Comparison of ENCODE assay signal across 8 mouse cellular contexts in the genomic region with DNA sequence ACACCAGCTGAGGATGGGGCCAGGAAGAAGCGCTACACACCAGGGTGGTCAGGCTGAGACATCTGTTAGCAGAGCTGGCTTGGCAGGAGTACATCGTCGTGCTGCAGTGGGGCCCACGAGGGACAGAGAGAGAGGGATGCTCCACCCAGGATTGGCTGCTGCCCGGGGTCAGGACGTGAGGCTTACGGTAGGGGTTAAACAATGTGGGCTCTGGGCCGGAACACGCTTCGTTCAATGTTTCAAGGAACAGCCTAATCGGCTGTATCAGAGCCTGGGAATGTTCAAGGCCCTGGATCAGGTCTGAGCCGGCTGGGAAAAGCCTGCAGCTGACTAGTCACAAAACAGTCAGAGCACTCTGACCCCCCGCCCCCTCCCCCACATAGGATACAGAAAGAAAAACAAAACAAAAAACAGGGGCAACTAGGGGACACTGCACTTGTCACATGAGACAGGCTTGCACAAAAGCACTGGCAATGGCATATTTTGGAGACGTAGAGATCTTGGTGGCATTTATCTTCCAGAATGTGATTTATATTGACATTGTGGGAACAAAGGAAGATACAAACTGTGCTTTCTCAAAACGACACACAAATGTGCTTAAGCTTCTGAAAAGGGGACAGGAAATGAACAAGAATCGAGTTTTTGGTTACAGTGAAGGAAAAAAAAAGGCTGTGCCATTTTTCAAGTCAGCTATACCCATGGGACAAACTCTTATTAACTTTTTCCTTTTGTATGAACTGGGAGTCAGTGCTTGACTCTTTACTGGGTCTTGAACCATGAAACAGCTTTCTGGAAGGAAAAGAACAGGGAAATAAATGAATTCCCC. TPM values are rescaled to one million over a fixed set of nuclear protein-coding genes. Genes with fewer than 3 reads are reported as not detected.
DNase-seq lines count a peak whose midpoint lies in the region; ATAC-seq lines count a peak whose summit lies in the region.

No protein-coding gene starts in this region.

- no peak overlapping the region for H3K9ac ChIP-seq in intestine, embryonic 14.5 days (ENCODE audit: low read length)

- no peak overlapping the region for H3K4me3 ChIP-seq in intestine, embryonic 14.5 days (ENCODE audit: low read depth, low read length)

- peak; percentile 62 for ATAC-seq in intestine, embryonic 14.5 days (replicated peaks; ENCODE audit: low FRiP score, low TSS enrichment, low read depth)

- 13% methylated on average over 16 of the region's 16 CpGs for WGBS in intestine, embryonic 14.5 days

- peak; percentile 24 for DNase-seq in cerebellum, adult 11-12 months
- no peak for DNase-seq in cerebellum, adult 11 months
- peak; percentile 76 for DNase-seq in adrenal gland, postnatal 14 days
- peak; percentile 61 for DNase-seq in gastrocnemius, postnatal 10 days
- peak; percentile 68 for DNase-seq in intestine, embryonic 14.5 days (ENCODE audit: low spot score)
- DNase-seq in lung, postnatal 4 days: peak; percentile 35 to 45
- peak; percentile 76 for DNase-seq in testis, postnatal 10 days (ENCODE audit: low spot score)
- no peak for DNase-seq in layer of hippocampus, adult 8-10 months (ENCODE audit: low spot score in 2 of 2)

- H3K4me1 ChIP-seq in intestine, embryonic 14.5 days (replicated peaks; ENCODE audit: control insufficient read depth, insufficient read depth, low read length): peaks cover 25% of the 10 kb centered on the region

- H3K4me2 ChIP-seq in intestine, embryonic 14.5 days (ENCODE audit: low read length): peak overlapping the region; percentile 22; the same call in 1 of the 2 replicates

- H3K27me3 ChIP-seq in intestine, embryonic 14.5 days (replicated peaks; ENCODE audit: control insufficient read depth, insufficient read depth, low read length): no peaks in the 10 kb centered on the region

- no peaks in the 10 kb centered on the region for H3K36me3 ChIP-seq in intestine, embryonic 14.5 days (ENCODE audit: control insufficient read depth, insufficient read depth, low read length)

- H3K27ac ChIP-seq in intestine, embryonic 14.5 days (ENCODE audit: low read depth): peak overlapping the region; percentile 69

- no peaks in the 10 kb centered on the region for H3K9me3 ChIP-seq in intestine, embryonic 14.5 days (ENCODE audit: control insufficient read depth, low read length)

RNA-seq across cellular contexts. Expression of a gene that starts 8.4 kb away (rescaled TPM):
- 378 and 379 TPM in 2 replicates for total RNA-seq in adrenal gland, postnatal 14 days (2021)
- total RNA-seq in gastrocnemius, postnatal 10 days (2021): 100 to 1,000 TPM; 408 to 423 TPM
- 185 and 204 TPM in 2 replicates for polyA plus RNA-seq in intestine, embryonic 14.5 days (2014; fragmentation: Nextera tagmentation; extraction: Ambion mirVana)
- 100 to 1,000 TPM; 209 to 255 (median 223) TPM for total RNA-seq in layer of hippocampus, adult 8-10 months (2022)

RNA-seq across cellular contexts. Expression of a gene that starts 34.7 kb away (rescaled TPM):
- total RNA-seq in adrenal gland, postnatal 14 days (2021): not detected in 2 replicates
- total RNA-seq in gastrocnemius, postnatal 10 days (2021): under 1 TPM; 0.54 to 0.92 TPM
- 0.19 and 0.28 TPM in 2 replicates for polyA plus RNA-seq in intestine, embryonic 14.5 days (2014; fragmentation: Nextera tagmentation; extraction: Ambion mirVana)
- under 1 TPM in 1 of 4 experiments, not detected in 3; 0.10 TPM for total RNA-seq in layer of hippocampus, adult 8-10 months (2022)

Comparison
In these comparisons a context has a peak if more than half of its experiments do, and no peak if none do; other contexts are left out.
1. DNase-seq: peak in cerebellum, adult 11-12 months (single experiment), adrenal gland, postnatal 14 days (single experiment), gastrocnemius, postnatal 10 days (single experiment), intestine, embryonic 14.5 days (single experiment), lung, postnatal 4 days (2 of 2) and testis, postnatal 10 days (single experiment); none in cerebellum, adult 11 months (single experiment) and layer of hippocampus, adult 8-10 months (0 of 2).